Mouse (Mus musculus): ENCODE results near the gene Ankmy1.

GRCm38 (mm10) chr1:92907632-92908360 is 5.1 kb upstream of the Ankmy1 start:
- TF ChIP-seq POLR2A (IDR thresholded peaks at IDR 0.05; ENCODE audit: extremely low read depth, insufficient read depth, low read length) = no peak
- TF ChIP-seq CTCF (IDR thresholded peaks at IDR 0.05; ENCODE audit: low read depth, low read length) = no peak

All from liver, adult 2 months (tissue).